8 mouse cellular contexts compared by ENCODE assay signal in genomic region chr11:119087301-119088082, GRCm38 (mm10). TPM values are rescaled to one million over a fixed set of nuclear protein-coding genes. Genes with fewer than 3 reads are reported as not detected.
DNase-seq lines count a peak whose midpoint lies in the region; ATAC-seq and TF ChIP-seq lines count a peak whose summit lies in the region.

No protein-coding gene starts in this region.

- DNase-seq in 3134 (ENCODE audit: extremely low read depth, insufficient read length, low spot score) = peak; percentile 56
- DNase-seq in embryo, embryonic 10 days (ENCODE audit: low spot score) = peak; percentile 32
- DNase-seq in kidney, postnatal 36 days = peak; percentile 69 to 70
- DNase-seq in thymus, postnatal 0 days (ENCODE audit: low spot score) = peak; percentile 53
- DNase-seq in frontal cortex, postnatal 36 days (ENCODE audit: low spot score in 2 of 2) = no peak

- peak overlapping the region; percentile 37; the same call in 1 of the 2 replicates for H3K27ac ChIP-seq in heart, embryonic 16.5 days (ENCODE audit: low read length)

- H3K4me3 ChIP-seq in E14TG2a.4 (replicated peaks; ENCODE audit: low read length) = 0 out of 2 replicates have a peak overlapping the region, but pooled peaks have one; percentile 1
- peak overlapping the region; percentile 23 for H3K4me3 ChIP-seq in heart, embryonic 16.5 days (ENCODE audit: low read length)

- peak overlapping the region; percentile 41 for H3K4me2 ChIP-seq in heart, embryonic 16.5 days (ENCODE audit: low read depth, low read length)

- WGBS in heart, embryonic 16.5 days = 9% methylated on average over 35 of the region's 35 CpGs

- no peak for ATAC-seq in heart, embryonic 16.5 days (replicated peaks; ENCODE audit: extremely low read depth, insufficient read depth, low FRiP score)
- ATAC-seq in megakaryocyte, adult 5-6 weeks (ENCODE audit: poor library complexity, severe bottlenecking) = peak; percentile 9

- peak overlapping the region; percentile 42; the same call in 1 of the 2 replicates for H3K9ac ChIP-seq in heart, embryonic 16.5 days (ENCODE audit: low read length)

- peaks cover 70% of the 10 kb centered on the region for H3K4me1 ChIP-seq in E14TG2a.4 (replicated peaks; ENCODE audit: low read depth, low read length)
- H3K4me1 ChIP-seq in heart, embryonic 16.5 days (ENCODE audit: control insufficient read depth, insufficient read depth, low read length) = peaks cover 57% of the 10 kb centered on the region

- H3K9me3 ChIP-seq in E14TG2a.4 (ENCODE audit: low read length) = no peaks in the 10 kb centered on the region
- no peaks in the 10 kb centered on the region for H3K9me3 ChIP-seq in heart, embryonic 16.5 days (replicated peaks; ENCODE audit: control insufficient read depth, low read length)

- no peaks in the 10 kb centered on the region for H3K36me3 ChIP-seq in E14TG2a.4 (ENCODE audit: insufficient read depth, low read length)
- H3K36me3 ChIP-seq in heart, embryonic 16.5 days (ENCODE audit: control insufficient read depth, insufficient read depth) = peaks cover under 1% of the 10 kb centered on the region; the same call in 1 of the 2 replicates

- peaks cover 96% of the 10 kb centered on the region for H3K27me3 ChIP-seq in E14TG2a.4 (ENCODE audit: insufficient read depth, low read length)
- H3K27me3 ChIP-seq in heart, embryonic 16.5 days (ENCODE audit: control insufficient read depth, insufficient read depth, low read length) = peaks cover 18% of the 10 kb centered on the region

- no peak for TF ChIP-seq CTCF in E14TG2a.4 (conservative IDR thresholded peaks at IDR 0.05; ENCODE audit: low read length)

RNA-seq across cellular contexts. Expression of gene Cbx4, which starts 1.5 kb away (rescaled TPM):
- 11.5 and 12.6 TPM in 2 replicates for polyA plus RNA-seq in heart, embryonic 16.5 days (2015; fragmentation: Nextera tagmentation; extraction: Ambion mirVana)
- 15.3 and 15.5 TPM in 2 replicates for total RNA-seq in megakaryocyte, adult 5-6 weeks (2015)
- total RNA-seq in megakaryocyte, adult 5-6 weeks (2017) = 18.0 and 18.4 TPM in 2 replicates
- polyA plus RNA-seq in thymus, postnatal 0 days (2015; fragmentation: Nextera tagmentation; extraction: Ambion mirVana) = 25.1 and 26.8 TPM in 2 replicates

RNA-seq across cellular contexts. Expression of gene Cbx8, which starts 46.7 kb away (rescaled TPM):
- 7.0 and 7.5 TPM in 2 replicates for polyA plus RNA-seq in heart, embryonic 16.5 days (2015; fragmentation: Nextera tagmentation; extraction: Ambion mirVana)
- 3.2 and 5.6 TPM in 2 replicates for total RNA-seq in megakaryocyte, adult 5-6 weeks (2015)
- 3.0 and 3.6 TPM in 2 replicates for total RNA-seq in megakaryocyte, adult 5-6 weeks (2017)
- polyA plus RNA-seq in thymus, postnatal 0 days (2015; fragmentation: Nextera tagmentation; extraction: Ambion mirVana) = 10.7 and 12.3 TPM in 2 replicates

Comparison
In these comparisons a context has a peak if more than half of its experiments do, and no peak if none do; other contexts are left out.
1. DNase-seq: peak in 3134 (single experiment), embryo, embryonic 10 days (single experiment), kidney, postnatal 36 days (2 of 2) and thymus, postnatal 0 days (single experiment); none in frontal cortex, postnatal 36 days (0 of 2).